In genomic region chr17:32891239-32892180, GRCm38 (mm10) we compare ENCODE assay signal across 7 mouse cellular contexts. TPM values are rescaled to one million over a fixed set of nuclear protein-coding genes. Genes with fewer than 3 reads are reported as not detected.
DNase-seq lines count a peak whose midpoint lies in the region; ATAC-seq lines count a peak whose summit lies in the region.

Zfp870 (minus strand) TSS chr17:32891642.

- H3K4me3 ChIP-seq in embryonic facial prominence, embryonic 11.5 days (ENCODE audit: low read depth, low read length): peak within 1 kb of the TSS; percentile 75
- H3K4me3 ChIP-seq in limb, embryonic 10.5 days: peak within 1 kb of the TSS; percentile 84
- H3K4me3 ChIP-seq in midbrain, embryonic 13.5 days (replicated peaks): peak within 1 kb of the TSS; percentile 67

- peak within 1 kb of the TSS; percentile 70; the same call in 1 of the 2 replicates for H3K27ac ChIP-seq in embryonic facial prominence, embryonic 11.5 days (replicated peaks; ENCODE audit: low read depth, low read length)
- H3K27ac ChIP-seq in limb, embryonic 10.5 days: peak within 1 kb of the TSS; percentile 89
- H3K27ac ChIP-seq in midbrain, embryonic 13.5 days: peak within 1 kb of the TSS; percentile 75

- WGBS in embryonic facial prominence, embryonic 11.5 days: 13% methylated on average over 33 of the region's 33 CpGs
- 13% methylated on average over 33 of the region's 33 CpGs for WGBS in limb, embryonic 10.5 days
- WGBS in midbrain, embryonic 13.5 days: 11% methylated on average over 33 of the region's 33 CpGs

- H3K27me3 ChIP-seq in embryonic facial prominence, embryonic 11.5 days (ENCODE audit: control insufficient read depth, insufficient read depth, low read length): no peaks in the 10 kb centered on the region
- H3K27me3 ChIP-seq in limb, embryonic 10.5 days (ENCODE audit: low read depth, poor library complexity, severe bottlenecking): no peaks in the 10 kb centered on the region
- no peaks in the 10 kb centered on the region for H3K27me3 ChIP-seq in midbrain, embryonic 13.5 days

- peak within 1 kb of the TSS; percentile 83 for H3K9ac ChIP-seq in embryonic facial prominence, embryonic 11.5 days (replicated peaks; ENCODE audit: low read length)
- H3K9ac ChIP-seq in midbrain, embryonic 13.5 days (replicated peaks): peak within 1 kb of the TSS; percentile 85

- ATAC-seq in embryonic facial prominence, embryonic 11.5 days (replicated peaks; ENCODE audit: insufficient number of reproducible peaks, low FRiP score, low TSS enrichment, low read depth): peak; percentile 96
- ATAC-seq in granulocyte monocyte progenitor cell, adult 5-6 weeks (replicated peaks; ENCODE audit: poor library complexity, severe bottlenecking): peak; percentile 98
- peak; percentile 98 for ATAC-seq in midbrain, embryonic 13.5 days

- peak; percentile 93 for DNase-seq in adrenal gland, postnatal 14 days
- DNase-seq in embryonic facial prominence, embryonic 11.5 days (ENCODE audit: low spot score): peak; percentile 97
- DNase-seq in kidney, adult 11 months: peak; percentile 93
- DNase-seq in limb, embryonic 10.5 days (ENCODE audit: low spot score): peak; percentile 82
- DNase-seq in spleen, adult 12 weeks (ENCODE audit: low spot score): peak; percentile 58

- no peaks in the 10 kb centered on the region for H3K36me3 ChIP-seq in embryonic facial prominence, embryonic 11.5 days (replicated peaks; ENCODE audit: control insufficient read depth, insufficient read depth, low read depth, low read length)
- H3K36me3 ChIP-seq in limb, embryonic 10.5 days: peaks cover 16% of the 10 kb centered on the region
- H3K36me3 ChIP-seq in midbrain, embryonic 13.5 days: no peaks in the 10 kb centered on the region

- peaks cover 4% of the 10 kb centered on the region; the same call in 1 of the 2 replicates for H3K4me1 ChIP-seq in embryonic facial prominence, embryonic 11.5 days (ENCODE audit: control insufficient read depth, insufficient read depth, low read length)
- peaks cover 11% of the 10 kb centered on the region for H3K4me1 ChIP-seq in limb, embryonic 10.5 days
- peaks cover 20% of the 10 kb centered on the region for H3K4me1 ChIP-seq in midbrain, embryonic 13.5 days (replicated peaks)

- H3K9me3 ChIP-seq in embryonic facial prominence, embryonic 11.5 days (replicated peaks; ENCODE audit: control insufficient read depth, low read length): no peaks in the 10 kb centered on the region
- H3K9me3 ChIP-seq in limb, embryonic 10.5 days (replicated peaks): no peaks in the 10 kb centered on the region
- H3K9me3 ChIP-seq in midbrain, embryonic 13.5 days: no peaks in the 10 kb centered on the region

- peak within 1 kb of the TSS; percentile 74 for H3K4me2 ChIP-seq in embryonic facial prominence, embryonic 11.5 days (ENCODE audit: low read depth, low read length)
- peak within 1 kb of the TSS; percentile 81 for H3K4me2 ChIP-seq in midbrain, embryonic 13.5 days (replicated peaks)

RNA-seq across cellular contexts. Expression of gene Zfp870, which starts in this region (rescaled TPM):
- total RNA-seq in adrenal gland, postnatal 14 days (2021): 7.8 and 11.3 TPM in 2 replicates
- polyA plus RNA-seq in embryonic facial prominence, embryonic 11.5 days (2014; fragmentation: Nextera tagmentation; extraction: Ambion mirVana): 11.7 and 12.3 TPM in 2 replicates
- 2.3 and 6.2 TPM in 2 replicates for total RNA-seq in granulocyte monocyte progenitor cell, adult 5-6 weeks (2014; fragmentation: Nextera tagmentation)
- 2.5 and 5.9 TPM in 2 replicates for total RNA-seq in granulocyte monocyte progenitor cell, adult 5-6 weeks (2017)
- 6.5 and 7.6 TPM in 2 replicates for polyA plus RNA-seq in limb, embryonic 10.5 days (2016; fragmentation: Nextera tagmentation; extraction: Ambion mirVana)
- 8.7 and 10.3 TPM in 2 replicates for polyA plus RNA-seq in midbrain, embryonic 13.5 days (2015; fragmentation: Nextera tagmentation; extraction: Ambion mirVana)

Comparison
In these comparisons a context has a peak if more than half of its experiments do, and no peak if none do; other contexts are left out.
1. Peak in every context shown above with its lines: DNase-seq, ATAC-seq, H3K4me3 ChIP-seq and H3K27ac ChIP-seq.